Mouse (Mus musculus) kidney, adult 2 months (tissue): ENCODE results near the gene Bcas3. TPM values are rescaled to one million over a fixed set of nuclear protein-coding genes. Genes with fewer than 3 reads are reported as not detected.
"Not testable (repeated sequence)": the region's sequence is repeated elsewhere in the genome, so short reads cannot be mapped to it uniquely, and the experiment has no call there.

Experiments
- DNase-seq: peaks from one replicate; pipeline ENCODE4 v3.0.0; 2021
- H3K27ac ChIP-seq: fragments of 200-500 bp; 2 replicates; pipeline ENCODE4 v1.5.1; 2012; ENCODE audit warnings: low read depth, low read length, control low read depth, inconsistent platforms; ENCODE audit not compliant: insufficient read depth
- H3K27me3 ChIP-seq: fragments of 200-500 bp; replicated peaks from 2 replicates; pipeline ENCODE4 v1.6.1; 2012; ENCODE audit warnings: mild to moderate bottlenecking, moderate library complexity, low read length, inconsistent platforms; ENCODE audit not compliant: control insufficient read depth, insufficient read depth
- H3K36me3 ChIP-seq: fragments of 200-500 bp; 2 replicates; pipeline ENCODE4 v1.6.1; 2012; ENCODE audit warnings: mild to moderate bottlenecking, moderate library complexity, low read length, inconsistent platforms; ENCODE audit not compliant: control insufficient read depth, insufficient read depth
- H3K4me1 ChIP-seq: fragments of 200-500 bp; 2 replicates; pipeline ENCODE4 v1.6.1; 2011; ENCODE audit warnings: low read length; ENCODE audit not compliant: control insufficient read depth, insufficient read depth
- H3K4me3 ChIP-seq: fragments of 200-500 bp; 2 replicates; pipeline ENCODE4 v1.5.1; 2011; ENCODE audit warnings: mild to moderate bottlenecking, low read depth, low read length, control low read depth; ENCODE audit not compliant: insufficient read depth
- CTCF ChIP-seq: fragments of 200-500 bp; conservative IDR thresholded peaks from 2 replicates; pipeline ENCODE4 v1.5.1; 2011; ENCODE audit warnings: low read depth, mild to moderate bottlenecking, control low read depth, low read length, moderate library complexity, mixed read lengths; ENCODE audit not compliant: insufficient read depth, insufficient read length
- POLR2A ChIP-seq: fragments of 200-500 bp; IDR thresholded peaks from one replicate; pipeline ENCODE4 v1.6.1; 2011; ENCODE audit warnings: low read depth, low read length, control low read depth
- WGBS: fragments of 180-500 bp; shearing (Covaris S2); methylation state at CpG from one replicate; pipeline ENCODE4 v1.1.7; 2018; 5-methylcytosine and 5-hydroxymethylcytosine counted together
- polyA plus RNA-seq: library from polyadenylated mRNA; depleted of rRNA; stranded (reverse); fragments of >200 nt; gene quantifications from 2 replicates; pipeline ENCODE4 v1.2.3, GENCODE M21; 2012

The Bcas3 gene
- polyA plus RNA-seq, 1 experiment: 47.3 TPM

DNA sequence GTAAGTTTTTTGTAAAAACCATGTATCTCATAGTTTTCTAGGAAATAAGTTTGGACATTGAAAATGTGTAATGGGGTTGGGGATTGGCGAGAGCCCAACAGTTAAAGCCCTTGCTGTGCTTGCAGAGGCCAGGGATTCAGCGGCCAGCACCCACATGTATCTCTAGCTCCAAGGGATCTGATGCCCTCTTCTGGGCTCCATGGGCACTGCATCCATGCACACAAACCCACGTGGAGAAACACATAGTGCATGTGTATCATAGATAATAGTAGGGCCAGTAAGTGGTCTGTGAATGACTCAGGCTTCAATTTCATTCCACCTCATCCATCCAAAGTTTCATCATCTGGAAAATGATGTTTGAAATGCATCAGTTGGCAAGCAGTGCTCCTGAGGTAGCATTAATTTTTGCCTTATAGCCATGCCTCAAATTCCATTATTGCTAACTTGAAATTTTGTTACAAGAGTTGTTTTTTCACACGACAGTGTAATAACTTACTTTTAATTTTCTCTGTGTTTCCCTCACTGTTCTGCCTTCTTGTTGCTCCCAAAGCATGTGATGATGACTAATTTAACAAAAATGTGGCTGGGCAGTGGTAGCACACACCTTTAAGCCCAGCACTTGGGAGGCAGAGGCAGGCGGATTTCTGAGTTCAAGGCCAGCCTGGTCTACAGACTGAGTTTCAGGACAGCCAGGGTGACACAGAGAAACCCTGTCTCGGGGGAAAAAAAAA lies 129.9 kb downstream of the Bcas3 start:
- Histone ChIP-seq H3K36me3 (no peaks in the 10 kb centered on the region; the same call in 1 of the 2 replicates), H3K27ac (no peak overlapping the region), H3K4me3 (no peak overlapping the region), H3K27me3 (no peaks in the 10 kb centered on the region), H3K4me1 (0 out of 2 replicates have a peak, but pooled peaks cover 3% of the 10 kb centered on the region)
- 89% methylated on average over 6 of the region's 6 CpGs for WGBS
- DNase-seq: peak; percentile 25
- TF ChIP-seq CTCF: peak; percentile 58
- TF ChIP-seq POLR2A: no peak

DNA sequence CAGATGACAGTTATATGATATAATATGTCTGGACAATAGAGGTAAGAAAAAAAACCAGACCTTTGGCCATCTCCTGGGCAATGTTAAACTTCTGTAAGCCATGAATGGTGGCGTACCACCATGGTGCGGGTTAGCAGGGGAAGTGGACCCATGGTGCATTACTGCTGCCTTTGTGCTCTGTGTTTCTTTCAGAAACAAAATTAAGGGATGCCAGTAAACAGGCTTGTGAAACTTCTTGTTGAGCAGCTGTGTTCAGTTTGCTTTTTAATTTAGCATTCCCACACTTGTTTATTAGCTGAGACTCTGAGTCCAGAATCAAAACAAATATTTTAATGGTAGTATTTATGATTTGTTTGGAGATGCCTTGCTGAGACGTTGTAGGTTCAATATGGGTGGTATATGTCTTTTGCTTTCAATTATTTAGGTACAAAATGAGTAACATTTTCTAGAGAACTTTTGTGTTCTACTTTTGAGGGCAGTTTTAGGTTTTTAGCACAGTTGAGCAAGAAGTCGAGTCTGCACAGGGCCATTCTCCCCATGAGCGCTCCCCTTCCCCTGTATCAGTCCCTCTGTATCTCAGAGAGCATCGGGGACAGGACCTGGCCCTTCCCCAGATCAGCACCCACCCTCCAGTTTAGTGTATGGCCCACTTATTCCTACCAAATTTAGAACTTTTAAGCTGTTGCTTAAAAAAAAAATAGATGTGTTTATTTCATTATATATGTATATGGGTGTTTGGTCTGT lies 132.4 kb downstream of the Bcas3 start:
- DNase-seq: no peak
- Histone ChIP-seq H3K4me1 (0 out of 2 replicates have a peak, but pooled peaks cover 3% of the 10 kb centered on the region), H3K36me3 (no peaks in the 10 kb centered on the region; the same call in 1 of the 2 replicates), H3K27ac (no peak overlapping the region), H3K4me3 (no peak overlapping the region), H3K27me3 (no peaks in the 10 kb centered on the region)
- TF ChIP-seq POLR2A (no peak), CTCF (no peak)
- 83% methylated on average over 6 of the region's 6 CpGs for WGBS

GRCm38 (mm10) chr11:85487501-85487900 lies 134.5 kb downstream of the Bcas3 start:
- no peaks in the 10 kb centered on the region for H3K27me3 ChIP-seq
- DNase-seq: peak; percentile 17
- H3K36me3 ChIP-seq: no peaks in the 10 kb centered on the region; the same call in 1 of the 2 replicates
- no peak overlapping the region for H3K4me3 ChIP-seq
- TF ChIP-seq CTCF (no peak), POLR2A (no peak)
- 0 out of 2 replicates have a peak, but pooled peaks cover 3% of the 10 kb centered on the region for H3K4me1 ChIP-seq
- H3K27ac ChIP-seq: no peak overlapping the region
- WGBS: 39% methylated on average over 7 of the region's 7 CpGs

GRCm38 (mm10) chr11:85492231-85492630 lies 139.3 kb downstream of the Bcas3 start:
- WGBS: 47% methylated on average over 12 of the region's 12 CpGs
- Histone ChIP-seq H3K4me3 (no peak overlapping the region), H3K4me1 (0 out of 2 replicates have a peak, but pooled peaks cover 5% of the 10 kb centered on the region), H3K36me3 (no peaks in the 10 kb centered on the region), H3K27me3 (no peaks in the 10 kb centered on the region), H3K27ac (peak overlapping the region; percentile 93)
- DNase-seq: peak; percentile 90
- no peak for TF ChIP-seq CTCF
- TF ChIP-seq POLR2A: no peak

GRCm38 (mm10) chr11:85492666-85493065 lies 139.7 kb downstream of the Bcas3 start:
- DNase-seq: no peak
- no peaks in the 10 kb centered on the region for H3K27me3 ChIP-seq
- H3K4me3 ChIP-seq: no peak overlapping the region
- 64% methylated on average over 3 of the region's 3 CpGs for WGBS
- no peaks in the 10 kb centered on the region for H3K36me3 ChIP-seq
- TF ChIP-seq POLR2A (no peak), CTCF (no peak)
- 0 out of 2 replicates have a peak, but pooled peaks cover 2% of the 10 kb centered on the region for H3K4me1 ChIP-seq
- peak overlapping the region; percentile 80 for H3K27ac ChIP-seq

- TF ChIP-seq CTCF (no peak), POLR2A (no peak)
- 87% methylated on average over 5 of the region's 5 CpGs for WGBS
- no peak overlapping the region for H3K4me3 ChIP-seq
- no peaks in the 10 kb centered on the region for H3K36me3 ChIP-seq
- no peak overlapping the region for H3K27ac ChIP-seq
- no peaks in the 10 kb centered on the region for H3K27me3 ChIP-seq
- H3K4me1 ChIP-seq: no peaks in the 10 kb centered on the region
- DNase-seq: no peak
These were observed 146.6 kb downstream of the Bcas3 start for GRCm38 (mm10) chr11:85499561-85499960.

DNA sequence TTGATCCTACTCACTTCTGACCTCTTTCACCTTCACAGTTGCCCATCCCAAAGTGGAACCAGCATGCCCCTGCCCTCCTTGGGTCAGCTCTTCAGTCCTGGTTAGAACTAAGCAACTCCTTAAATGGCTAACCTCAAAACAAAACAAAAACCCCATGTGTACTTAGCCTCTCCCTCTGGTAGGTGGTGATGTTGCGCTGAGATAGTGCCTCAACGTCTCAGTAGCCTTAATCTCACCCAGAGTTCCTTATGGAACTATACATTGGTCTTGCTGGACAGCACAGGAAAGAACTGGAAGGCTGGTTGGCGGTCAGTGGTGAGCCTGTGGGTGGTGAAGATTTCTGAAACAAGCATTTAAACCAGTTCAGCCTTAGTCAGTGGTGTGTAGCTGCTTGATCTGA lies 149.1 kb downstream of the Bcas3 start:
- Histone ChIP-seq H3K36me3 (no peaks in the 10 kb centered on the region), H3K27me3 (no peaks in the 10 kb centered on the region), H3K27ac (no peak overlapping the region), H3K4me1 (no peaks in the 10 kb centered on the region), H3K4me3 (no peak overlapping the region)
- DNase-seq: no peak
- 80% methylated on average over 3 of the region's 3 CpGs for WGBS
- TF ChIP-seq CTCF: no peak

- WGBS: 60% methylated on average over 4 of the region's 4 CpGs
- not testable (repeated sequence) for H3K27me3 ChIP-seq
These were observed 151.8 kb downstream of the Bcas3 start for GRCm38 (mm10) chr11:85504812-85505211.

More at GRCm38 (mm10) chr11:85504812-85505211, 151.8 kb downstream of the Bcas3 start:
- not testable (repeated sequence) for H3K27ac ChIP-seq, DNase-seq, H3K4me1 ChIP-seq, H3K36me3 ChIP-seq, H3K4me3 ChIP-seq
